Mouse (Mus musculus): ENCODE measurements around the gene Scn10a. TPM values are rescaled to one million over a fixed set of nuclear protein-coding genes. Genes with fewer than 3 reads are reported as not detected.

The Scn10a gene
- total and polyA plus RNA-seq, 3 experiments: not detected

- H3K79me2 ChIP-seq (replicated peaks; ENCODE audit: control insufficient read depth, extremely low read depth, insufficient read depth, poor library complexity, severe bottlenecking): no peaks in the 10 kb centered on the region
- no peak overlapping the region for H3K27ac ChIP-seq (ENCODE audit: insufficient read depth, low read depth)
- TF ChIP-seq IRF4 (IDR thresholded peaks at IDR 0.05; ENCODE audit: low read depth, low read length) (no peak), MAZ (IDR thresholded peaks at IDR 0.05; ENCODE audit: low read depth, low read length) (no peak), MXI1 (IDR thresholded peaks at IDR 0.05; ENCODE audit: low read depth, low read length) (no peak), ZMIZ1 (IDR thresholded peaks at IDR 0.05; ENCODE audit: low read depth, low read length) (no peak), ETS1 (conservative IDR thresholded peaks at IDR 0.05; ENCODE audit: low read depth, low read length) (no peak), USF1 (IDR thresholded peaks at IDR 0.05; ENCODE audit: low read depth, low read length) (no peak), ZKSCAN1 (IDR thresholded peaks at IDR 0.05; ENCODE audit: borderline replicate concordance, low read depth, low read length) (no peak), GABPA (IDR thresholded peaks at IDR 0.05; ENCODE audit: insufficient replicate concordance, low read depth, low read length) (no peak), UBTF (IDR thresholded peaks at IDR 0.05; ENCODE audit: low read depth, low read length) (no peak), CHD2 (IDR thresholded peaks at IDR 0.05; ENCODE audit: low read length) (no peak)
- H3K9me3 ChIP-seq (replicated peaks; ENCODE audit: low read length): no peaks in the 10 kb centered on the region
- H3K9ac ChIP-seq (ENCODE audit: insufficient read depth, low read depth): no peak overlapping the region
- peaks cover 53% of the 10 kb centered on the region for H3K27me3 ChIP-seq (replicated peaks)
- dilution Hi-C loops (cut with MboI; ENCODE audit: extremely low pct_ligation_motif_present, extremely low pct_unique_long_range_greater_than_20kb, low sequenced_read_pairs) (no loop called here), in situ Hi-C loops (cut with MboI; ENCODE audit: low pct_ligation_motif_present, low pct_unique_long_range_greater_than_20kb, low sequenced_read_pairs) (loop anchor here (5.0 kb wide), 1 partner anchor 34 kb away; no protein-coding TSS in a partner anchor)
- H3K36me3 ChIP-seq (replicated peaks in 1 of 2; ENCODE audit: control insufficient read depth in 1 of 2, insufficient read depth in 1 of 2, low read length in 1 of 2): no peaks in the 10 kb centered on the region
- DNase-seq (ENCODE audit: extremely low read depth): peak; percentile 12
- no peaks in the 10 kb centered on the region for H3K4me1 ChIP-seq (ENCODE audit: control insufficient read depth in 1 of 2, insufficient read depth in 2 of 2)
- no peak overlapping the region for H3K4me3 ChIP-seq (replicated peaks in 1 of 3; ENCODE audit: low read depth in 2 of 3, low read length in 2 of 3, poor library complexity in 1 of 3)
- no peak overlapping the region for H3K4me2 ChIP-seq (ENCODE audit: insufficient read depth, low read depth, poor library complexity, severe bottlenecking)
Measured at GRCm38 (mm10) chr9:119706700-119707099, 12.4 kb downstream of the Scn10a start.

- dilution Hi-C loops (cut with MboI; ENCODE audit: extremely low pct_ligation_motif_present, extremely low pct_unique_long_range_greater_than_20kb, low sequenced_read_pairs) (no loop called here), in situ Hi-C loops (cut with MboI; ENCODE audit: low pct_ligation_motif_present, low pct_unique_long_range_greater_than_20kb, low sequenced_read_pairs) (no loop called here)
- TF ChIP-seq KAT2A (IDR thresholded peaks at IDR 0.05; ENCODE audit: insufficient replicate concordance, low read length) (no peak), MAZ (IDR thresholded peaks at IDR 0.05; ENCODE audit: low read depth, low read length) (no peak), MYC (IDR thresholded peaks at IDR 0.05; ENCODE audit: low read depth, low read length) (no peak), NELFE (IDR thresholded peaks at IDR 0.05; ENCODE audit: low read depth, low read length) (no peak), CHD2 (IDR thresholded peaks at IDR 0.05; ENCODE audit: low read length) (no peak), MXI1 (IDR thresholded peaks at IDR 0.05; ENCODE audit: low read depth, low read length) (no peak), ZNF384 (IDR thresholded peaks at IDR 0.05; ENCODE audit: low read depth, low read length) (no peak), NRF1 (IDR thresholded peaks at IDR 0.05; ENCODE audit: low read depth, low read length) (no peak), USF1 (IDR thresholded peaks at IDR 0.05; ENCODE audit: low read depth, low read length) (no peak), SIN3A (IDR thresholded peaks at IDR 0.05; ENCODE audit: low read length) (no peak), MAFK (IDR thresholded peaks at IDR 0.05; ENCODE audit: insufficient replicate concordance, low read length) (no peak), PAX5 (IDR thresholded peaks at IDR 0.05; ENCODE audit: low read length) (no peak), ZMIZ1 (IDR thresholded peaks at IDR 0.05; ENCODE audit: low read depth, low read length) (no peak), USF2 (conservative IDR thresholded peaks at IDR 0.05; ENCODE audit: low read depth, low read length) (no peak), POLR2AphosphoS2 (IDR thresholded peaks at IDR 0.05; ENCODE audit: low read depth, low read length) (no peak), ETS1 (conservative IDR thresholded peaks at IDR 0.05; ENCODE audit: low read depth, low read length) (no peak), EP300 (IDR thresholded peaks at IDR 0.05; ENCODE audit: low read length) (no peak), ZKSCAN1 (IDR thresholded peaks at IDR 0.05; ENCODE audit: borderline replicate concordance, low read depth, low read length) (no peak), JUND (conservative IDR thresholded peaks at IDR 0.05; ENCODE audit: low read depth, low read length) (no peak)
- H3K27ac ChIP-seq (ENCODE audit: insufficient read depth, low read depth): no peak overlapping the region
- peaks cover 0 to 6% of the 10 kb centered on the region in 2 experiments; a peak in 2 of 4 replicates for H3K4me1 ChIP-seq (ENCODE audit: control insufficient read depth in 1 of 2, insufficient read depth in 2 of 2)
- H3K4me3 ChIP-seq (replicated peaks in 1 of 3; ENCODE audit: low read depth in 2 of 3, low read length in 2 of 3, poor library complexity in 1 of 3): no peak overlapping the region
- peaks cover 47% of the 10 kb centered on the region for H3K27me3 ChIP-seq (replicated peaks)
- no peaks in the 10 kb centered on the region for H3K36me3 ChIP-seq (replicated peaks in 1 of 2; ENCODE audit: control insufficient read depth in 1 of 2, insufficient read depth in 1 of 2, low read length in 1 of 2)
- H3K4me2 ChIP-seq (ENCODE audit: insufficient read depth, low read depth, poor library complexity, severe bottlenecking): no peak overlapping the region
- H3K79me2 ChIP-seq (replicated peaks; ENCODE audit: control insufficient read depth, extremely low read depth, insufficient read depth, poor library complexity, severe bottlenecking): no peaks in the 10 kb centered on the region
- no peak overlapping the region for H3K9ac ChIP-seq (ENCODE audit: insufficient read depth, low read depth)
- no peak for DNase-seq (ENCODE audit: extremely low read depth)
- H3K9me3 ChIP-seq (replicated peaks; ENCODE audit: low read length): peaks cover 3% of the 10 kb centered on the region
Measured at GRCm38 (mm10) chr9:119691505-119691904, 27.6 kb downstream of the Scn10a start.
